Mouse (Mus musculus): ENCODE measurements at regions not wholly inside any gene's neighbourhood (a gene's known extent, or its start where the extent isn't known, plus 50 kb on each side); places are given as distances from the start of the nearest gene placed in this dataset.
A peak's percentile ranks its signal among the peaks of the same experiment; 100 is the strongest.

DNA sequence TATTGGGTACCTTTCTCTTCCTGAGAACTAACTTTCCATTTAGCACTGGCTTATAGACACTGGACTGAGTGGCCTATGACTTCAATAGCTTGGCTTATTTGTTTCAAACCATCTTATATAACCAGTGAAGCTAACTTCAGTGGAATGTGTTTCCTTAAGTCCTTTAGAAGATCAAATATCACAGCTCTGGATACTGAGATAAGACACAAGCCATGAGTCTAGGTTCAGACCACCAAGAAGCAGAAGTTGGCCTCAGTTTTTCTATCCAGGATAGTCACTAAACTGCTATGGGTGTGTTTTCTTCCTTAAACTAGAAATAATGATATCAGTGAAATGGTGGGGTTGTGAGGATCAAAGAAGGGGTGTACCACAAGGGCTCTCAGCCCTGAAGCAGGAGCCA is 436.4 kb upstream of the B3galt2 start:
- Histone ChIP-seq H3K9ac (replicated peaks) (no peak overlapping the region), H3K4me1 (replicated peaks) (no peaks in the 10 kb centered on the region), H3K27me3 (no peaks in the 10 kb centered on the region)

DNA sequence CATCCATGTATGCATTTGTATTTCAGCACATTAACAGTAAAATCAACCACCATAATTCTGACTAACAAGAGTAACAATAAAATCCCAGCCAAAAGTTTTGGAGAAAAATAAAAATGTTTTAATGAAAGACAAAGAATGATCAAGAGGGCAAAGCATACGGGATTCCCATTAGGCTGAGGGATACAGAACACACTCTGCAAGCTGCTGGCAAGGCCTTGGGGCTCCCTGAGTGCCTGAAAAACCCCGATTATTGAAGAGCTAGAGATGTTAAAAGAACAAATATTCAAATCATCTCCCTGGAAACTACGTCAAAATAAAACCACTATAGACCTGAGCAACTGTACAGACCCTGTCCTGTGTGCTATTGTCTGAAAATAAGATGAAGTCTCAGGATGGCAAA is 433.5 kb upstream of the B3galt2 start:
- H3K4me2 ChIP-seq (replicated peaks) = no peak overlapping the region
- H3K27ac ChIP-seq = no peak overlapping the region
- no peak overlapping the region for H3K4me3 ChIP-seq (replicated peaks)
- H3K36me3 ChIP-seq = no peaks in the 10 kb centered on the region
- 72% methylated on average over 3 of the region's 3 CpGs for WGBS
- no peak overlapping the region for H3K9ac ChIP-seq (replicated peaks)
- H3K9me3 ChIP-seq = no peaks in the 10 kb centered on the region
- no peaks in the 10 kb centered on the region for H3K4me1 ChIP-seq (replicated peaks)
- ATAC-seq = no peak
- no peaks in the 10 kb centered on the region for H3K27me3 ChIP-seq

More for the DNA sequence above, 436.4 kb upstream of the B3galt2 start:
- Histone ChIP-seq H3K4me2 (replicated peaks) (no peak overlapping the region), H3K4me3 (replicated peaks) (no peak overlapping the region), H3K27ac (no peak overlapping the region), H3K36me3 (no peaks in the 10 kb centered on the region), H3K9me3 (no peaks in the 10 kb centered on the region)
- no peak for ATAC-seq

DNA sequence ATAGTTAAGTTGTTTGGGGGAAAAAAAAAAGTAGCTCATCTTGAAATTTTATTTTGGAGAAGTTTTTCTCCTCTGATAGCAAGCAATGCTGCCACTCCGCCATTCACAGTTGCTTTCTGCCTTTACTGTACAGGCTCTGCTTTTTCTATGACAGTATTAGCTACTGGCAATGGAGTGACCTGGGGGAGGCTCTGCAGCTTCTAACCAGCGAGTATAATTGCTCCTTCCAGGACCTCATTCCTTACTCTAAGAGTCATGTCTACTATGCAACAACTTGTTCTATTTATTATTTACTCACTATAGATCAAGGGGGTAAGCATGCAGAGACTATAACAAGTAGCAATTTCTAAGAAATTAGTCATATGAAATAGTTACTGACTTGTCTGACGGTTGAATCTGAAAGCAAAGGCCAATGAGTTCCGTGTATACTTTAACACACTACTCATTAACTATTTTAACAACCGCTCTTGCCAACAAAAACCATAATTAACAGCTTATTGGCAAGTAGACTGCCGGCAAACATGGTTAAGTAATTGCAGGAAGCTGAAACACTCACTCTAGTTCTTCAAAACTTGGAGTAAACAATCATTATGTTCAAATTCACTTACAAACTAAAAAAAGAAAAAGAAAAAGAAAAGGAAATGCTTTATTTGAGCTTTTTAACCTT is 432.9 kb upstream of the B3galt2 start:
- Histone ChIP-seq H3K4me1 (replicated peaks) (no peaks in the 10 kb centered on the region), H3K9ac (replicated peaks) (no peak overlapping the region), H3K27me3 (no peaks in the 10 kb centered on the region), H3K9me3 (no peaks in the 10 kb centered on the region), H3K27ac (no peak overlapping the region), H3K36me3 (no peaks in the 10 kb centered on the region), H3K4me3 (replicated peaks) (no peak overlapping the region), H3K4me2 (replicated peaks) (no peak overlapping the region)
- ATAC-seq = no peak
- WGBS = 89% methylated on average over 6 of the region's 6 CpGs

DNA sequence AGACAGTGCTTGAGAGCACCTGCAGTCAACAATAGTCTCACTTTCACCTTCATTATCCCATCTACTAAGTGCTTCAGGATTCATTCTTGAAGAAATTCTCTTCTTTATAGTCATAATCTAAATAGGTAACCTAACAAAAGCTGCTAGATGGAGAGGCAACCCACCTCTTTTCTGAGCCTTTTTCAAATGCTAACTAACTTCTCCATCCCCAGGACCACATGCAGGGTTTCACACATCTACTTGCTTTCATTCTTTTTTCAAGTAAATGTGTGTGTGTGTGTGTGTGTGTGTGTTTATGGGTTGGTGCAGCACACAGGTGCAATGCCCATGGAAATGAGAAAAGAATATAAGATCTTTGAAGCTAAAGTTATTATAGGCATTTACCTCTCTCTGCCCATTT is 423.1 kb upstream of the B3galt2 start:
- Histone ChIP-seq H3K9ac (replicated peaks) (no peak overlapping the region), H3K27ac (no peak overlapping the region), H3K36me3 (no peaks in the 10 kb centered on the region), H3K4me2 (replicated peaks) (no peak overlapping the region), H3K4me1 (replicated peaks) (no peaks in the 10 kb centered on the region), H3K4me3 (replicated peaks) (no peak overlapping the region), H3K9me3 (no peaks in the 10 kb centered on the region), H3K27me3 (no peaks in the 10 kb centered on the region)
- ATAC-seq = no peak

DNA sequence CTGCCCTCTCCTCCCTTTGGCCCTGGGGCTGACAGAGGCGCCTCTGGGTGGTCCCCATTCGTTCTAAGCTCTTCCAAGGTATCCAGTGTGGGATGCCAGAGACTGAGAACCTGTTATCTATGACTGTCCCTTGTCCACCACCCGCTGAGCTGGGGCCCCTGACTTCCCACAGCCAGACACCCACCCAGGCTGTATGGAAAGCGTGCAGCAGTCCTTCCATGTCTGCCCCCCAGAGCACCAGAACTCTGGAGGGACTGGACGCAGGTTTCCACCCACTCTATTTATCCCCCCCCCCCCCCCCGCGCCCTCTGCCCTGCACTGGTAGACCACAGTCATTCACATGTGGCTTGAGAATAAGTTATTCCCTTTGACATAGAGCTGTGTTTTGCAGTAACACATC is 408.5 kb upstream of the B3galt2 start:
- 81% methylated on average over 7 of the region's 7 CpGs for WGBS
- no peak overlapping the region for H3K4me3 ChIP-seq (replicated peaks)
- H3K36me3 ChIP-seq = no peaks in the 10 kb centered on the region
- no peaks in the 10 kb centered on the region for H3K9me3 ChIP-seq
- ATAC-seq = no peak
- H3K4me2 ChIP-seq (replicated peaks) = no peak overlapping the region
- H3K27ac ChIP-seq = no peak overlapping the region
- H3K27me3 ChIP-seq = no peaks in the 10 kb centered on the region
- no peak overlapping the region for H3K9ac ChIP-seq (replicated peaks)
- H3K4me1 ChIP-seq (replicated peaks) = no peaks in the 10 kb centered on the region

DNA sequence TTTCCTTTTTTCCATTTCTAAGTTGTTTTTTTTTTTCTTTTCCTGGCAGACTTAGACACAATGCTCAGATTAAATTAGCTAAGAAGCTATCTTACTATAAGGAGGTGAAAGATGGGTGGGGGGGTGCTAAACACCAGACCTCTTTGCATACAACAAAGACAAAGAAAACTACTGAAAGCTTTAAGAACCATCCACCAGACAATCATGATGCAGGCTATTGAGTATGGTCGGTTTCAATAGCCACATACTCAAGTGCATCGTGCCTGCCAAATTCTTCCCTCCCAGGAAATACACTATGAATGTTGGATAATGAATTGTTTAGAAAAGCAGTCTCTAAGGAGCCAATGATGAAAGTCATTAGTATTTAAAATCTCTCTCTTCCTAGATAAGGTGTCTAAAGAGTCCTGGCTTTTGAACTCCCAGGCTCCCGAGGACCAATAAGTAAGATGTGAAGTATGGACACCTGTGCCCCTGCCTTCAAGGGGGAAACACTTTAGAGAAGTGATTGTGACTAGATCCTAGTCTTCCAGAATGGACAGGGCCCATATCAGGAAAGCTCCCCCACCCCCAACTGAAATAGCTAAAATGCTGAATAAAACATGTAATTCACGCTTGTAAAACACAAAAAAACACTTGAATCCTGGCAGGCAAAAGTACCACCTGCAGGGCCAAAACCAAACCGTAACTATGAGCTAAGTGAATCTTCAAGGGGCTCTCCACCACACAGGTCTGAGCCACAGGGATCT is 381.8 kb upstream of the B3galt2 start:
- 50% methylated on average over 5 of the region's 5 CpGs for WGBS
- H3K9ac ChIP-seq (replicated peaks) = no peak overlapping the region
- H3K4me1 ChIP-seq (replicated peaks) = no peaks in the 10 kb centered on the region
- ATAC-seq = no peak
- H3K9me3 ChIP-seq = no peaks in the 10 kb centered on the region
- H3K27ac ChIP-seq = no peak overlapping the region; the same call in 1 of the 2 replicates
- no peaks in the 10 kb centered on the region for H3K36me3 ChIP-seq
- H3K27me3 ChIP-seq = no peaks in the 10 kb centered on the region
- no peak overlapping the region for H3K4me3 ChIP-seq (replicated peaks)
- no peak overlapping the region for H3K4me2 ChIP-seq (replicated peaks)

DNA sequence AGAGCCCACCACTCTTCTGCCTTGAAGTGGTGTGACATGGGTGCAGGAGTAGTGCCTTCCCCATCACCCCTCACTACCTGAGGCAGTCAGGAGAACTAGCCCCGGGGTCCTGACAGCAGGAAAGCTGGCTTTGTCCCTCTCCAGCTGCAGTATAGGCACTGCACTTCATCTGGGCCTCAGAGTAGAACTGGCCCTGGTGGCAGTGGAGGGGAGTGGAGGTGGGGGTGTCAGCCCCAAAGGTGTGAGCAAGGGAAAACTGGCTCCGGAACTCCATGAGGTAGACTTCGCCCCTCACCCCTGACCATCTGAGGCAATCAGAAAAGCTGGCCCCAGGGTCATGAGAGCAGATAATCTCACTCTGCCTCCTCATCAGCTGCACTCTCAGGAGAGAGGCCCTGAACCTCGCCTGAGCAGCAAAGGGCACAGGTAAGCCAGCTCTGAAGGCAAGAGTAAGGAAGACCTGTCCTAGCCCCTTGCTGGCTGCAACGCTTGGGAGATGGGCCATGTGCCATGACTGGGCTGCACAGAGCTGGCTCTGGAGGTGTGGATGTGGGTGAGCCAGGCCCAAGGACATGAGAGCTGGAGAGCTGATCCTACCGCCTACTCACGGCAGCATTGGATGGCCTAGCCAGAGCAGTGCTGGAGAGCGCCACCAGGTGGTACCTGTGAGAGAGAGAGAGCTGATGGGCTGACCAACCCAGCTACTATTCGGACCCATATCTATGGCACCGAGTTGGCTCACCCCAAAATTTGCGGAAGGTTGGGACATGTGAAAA is 377.0 kb upstream of the B3galt2 start:
- Histone ChIP-seq H3K27ac (no peak overlapping the region), H3K27me3 (no peaks in the 10 kb centered on the region), H3K4me2 (replicated peaks) (no peak overlapping the region), H3K9ac (replicated peaks) (no peak overlapping the region), H3K4me3 (replicated peaks) (no peak overlapping the region), H3K4me1 (replicated peaks) (no peaks in the 10 kb centered on the region), H3K36me3 (no peaks in the 10 kb centered on the region), H3K9me3 (no peaks in the 10 kb centered on the region)
- 75% methylated on average over 11 of the region's 11 CpGs for WGBS
- no peak; the same call in 1 of the 2 replicates for ATAC-seq

DNA sequence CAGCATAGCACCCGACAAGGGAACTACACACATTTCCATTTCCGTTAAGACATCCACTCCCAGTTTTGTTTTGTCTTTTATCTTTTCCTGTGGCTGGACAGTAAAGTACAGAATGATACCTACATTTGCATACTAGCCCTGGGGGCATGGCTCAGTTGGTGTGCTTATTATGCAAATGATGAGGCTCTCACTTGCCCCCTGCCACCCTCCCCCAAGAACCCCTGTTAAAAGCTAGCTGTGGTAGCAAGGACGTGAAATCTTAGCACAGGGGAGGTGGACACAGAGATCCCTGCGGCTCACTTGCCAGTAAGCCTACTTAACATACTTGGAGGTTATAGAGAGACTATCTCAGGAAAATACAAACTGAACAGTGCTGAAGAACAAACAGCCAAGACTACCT is 375.2 kb upstream of the B3galt2 start:
- Histone ChIP-seq H3K4me1 (replicated peaks) (no peaks in the 10 kb centered on the region), H3K4me2 (replicated peaks) (no peak overlapping the region), H3K9me3 (no peaks in the 10 kb centered on the region), H3K4me3 (replicated peaks) (no peak overlapping the region), H3K9ac (replicated peaks) (no peak overlapping the region), H3K36me3 (no peaks in the 10 kb centered on the region), H3K27ac (no peak overlapping the region), H3K27me3 (no peaks in the 10 kb centered on the region)
- 54% methylated on average over 4 of the region's 4 CpGs for WGBS
- peak; percentile 82 for ATAC-seq

DNA sequence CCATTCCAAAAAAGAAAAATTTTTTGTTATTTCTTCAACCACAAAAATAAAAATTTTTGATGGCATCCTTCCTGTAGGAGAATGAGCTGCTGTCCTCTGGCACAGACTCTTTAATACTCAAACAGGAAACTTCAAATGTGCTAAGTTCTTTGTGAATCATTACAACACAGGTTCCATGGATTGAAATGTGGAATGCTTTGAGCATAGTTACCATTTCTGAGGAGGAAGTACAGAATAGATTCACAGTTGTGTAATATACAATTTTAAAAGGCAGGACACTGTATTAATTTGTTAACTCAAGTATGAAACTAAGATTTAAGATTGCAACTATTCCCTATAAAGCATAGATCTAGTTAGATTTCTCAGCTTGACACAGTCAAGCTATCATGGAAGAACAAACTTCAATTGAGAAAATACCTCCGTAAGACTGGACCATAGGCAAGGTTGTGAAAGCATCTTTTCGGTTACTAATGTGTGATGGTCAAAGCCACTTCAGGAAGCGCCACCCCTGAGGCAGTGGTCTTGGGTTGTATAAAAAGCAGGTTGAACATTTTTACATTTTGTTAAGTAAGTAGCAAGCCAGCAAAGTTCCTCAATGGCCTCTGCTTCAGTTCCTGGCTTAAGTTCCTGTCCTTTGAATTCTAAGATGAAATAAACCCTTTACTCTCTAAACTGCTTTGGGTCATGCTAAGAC is 354.0 kb upstream of the B3galt2 start:
- Histone ChIP-seq H3K4me2 (replicated peaks) (no peak overlapping the region), H3K9ac (replicated peaks) (no peak overlapping the region), H3K4me3 (replicated peaks) (no peak overlapping the region), H3K9me3 (no peaks in the 10 kb centered on the region), H3K4me1 (replicated peaks) (no peaks in the 10 kb centered on the region), H3K27ac (no peak overlapping the region), H3K27me3 (no peaks in the 10 kb centered on the region), H3K36me3 (no peaks in the 10 kb centered on the region)
- WGBS = 90% methylated on average over 3 of the region's 3 CpGs
- no peak for ATAC-seq

DNA sequence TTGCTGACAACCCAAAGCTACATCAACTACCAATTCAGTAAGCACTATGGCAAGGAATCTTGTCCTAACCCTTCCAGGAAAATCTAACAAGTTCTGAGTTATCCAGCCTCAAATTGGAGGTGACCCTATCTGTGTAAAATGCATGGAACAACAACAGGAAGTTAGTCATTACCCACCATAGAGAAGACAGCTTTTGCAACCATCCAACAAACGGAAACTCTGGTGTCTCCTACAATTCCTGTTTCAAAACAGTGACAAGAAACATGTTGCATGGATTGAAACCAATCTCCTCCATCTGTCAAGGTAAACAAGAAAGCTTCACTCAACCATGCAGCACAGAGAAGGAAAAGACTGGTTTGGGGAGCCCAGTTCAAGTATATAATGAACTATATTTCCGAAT is 353.0 kb upstream of the B3galt2 start:
- Histone ChIP-seq H3K27me3 (no peaks in the 10 kb centered on the region), H3K4me2 (replicated peaks) (no peak overlapping the region), H3K9me3 (no peaks in the 10 kb centered on the region), H3K36me3 (no peaks in the 10 kb centered on the region), H3K9ac (replicated peaks) (no peak overlapping the region), H3K4me3 (replicated peaks) (no peak overlapping the region), H3K4me1 (replicated peaks) (no peaks in the 10 kb centered on the region), H3K27ac (no peak overlapping the region)
- no peak for ATAC-seq
- WGBS = 94% methylated on average over 2 of the region's 2 CpGs

DNA sequence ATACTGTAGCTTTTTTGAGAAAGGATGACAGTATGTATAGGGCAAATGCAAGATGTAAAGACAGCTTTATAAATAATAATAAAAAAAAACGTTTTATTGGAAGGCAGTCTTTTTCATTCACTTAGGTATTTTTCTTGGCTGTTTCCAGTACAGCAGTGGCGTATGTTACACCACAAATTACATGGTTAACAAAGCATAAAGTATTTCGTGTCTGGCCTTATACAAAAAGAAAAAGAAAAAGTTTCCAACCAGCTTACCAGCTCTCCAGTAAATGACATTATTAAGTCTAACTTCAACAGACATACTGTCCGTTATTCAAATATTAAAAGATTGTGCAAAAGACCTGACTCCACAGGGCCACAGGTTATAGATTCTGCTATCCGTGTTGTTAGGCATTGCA is 343.9 kb upstream of the B3galt2 start:
- Histone ChIP-seq H3K9ac (replicated peaks) (no peak overlapping the region), H3K27me3 (no peaks in the 10 kb centered on the region), H3K27ac (no peak overlapping the region), H3K36me3 (no peaks in the 10 kb centered on the region), H3K4me1 (replicated peaks) (no peaks in the 10 kb centered on the region), H3K4me3 (replicated peaks) (no peak overlapping the region), H3K9me3 (no peaks in the 10 kb centered on the region), H3K4me2 (replicated peaks) (no peak overlapping the region)
- 76% methylated on average over 5 of the region's 5 CpGs for WGBS
- no peak for ATAC-seq

DNA sequence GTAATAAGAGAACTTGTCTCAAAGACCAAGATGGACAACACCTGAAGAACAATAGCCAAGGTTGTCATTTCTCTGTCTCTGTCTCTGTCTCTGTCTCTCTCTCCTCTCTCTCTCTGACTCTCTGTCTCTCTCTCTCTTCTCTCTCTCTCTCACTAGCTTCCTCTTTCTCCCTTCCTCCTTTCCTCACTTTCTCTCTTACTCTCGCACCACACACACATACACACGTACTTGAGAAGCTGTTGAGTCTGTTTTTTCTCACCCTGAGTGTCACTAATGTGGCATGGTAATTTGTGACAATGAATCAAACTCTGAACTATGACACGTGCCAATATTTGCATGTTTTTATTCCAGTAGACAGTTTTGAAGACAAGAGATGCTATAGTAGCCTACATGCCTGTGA is 333.1 kb upstream of the B3galt2 start:
- Histone ChIP-seq H3K9me3 (no peaks in the 10 kb centered on the region), H3K9ac (replicated peaks) (no peak overlapping the region), H3K36me3 (no peaks in the 10 kb centered on the region), H3K4me2 (replicated peaks) (no peak overlapping the region), H3K27me3 (no peaks in the 10 kb centered on the region), H3K4me1 (replicated peaks) (no peaks in the 10 kb centered on the region), H3K27ac (no peak overlapping the region), H3K4me3 (replicated peaks) (no peak overlapping the region)
- ATAC-seq = no peak
- 83% methylated on average over 3 of the region's 3 CpGs for WGBS
